Mouse (Mus musculus): ENCODE measurements at regions not wholly inside any gene's neighbourhood (a gene's known extent, or its start where the extent isn't known, plus 50 kb on each side); places are given as distances from the start of the nearest gene placed in this dataset.

DNA sequence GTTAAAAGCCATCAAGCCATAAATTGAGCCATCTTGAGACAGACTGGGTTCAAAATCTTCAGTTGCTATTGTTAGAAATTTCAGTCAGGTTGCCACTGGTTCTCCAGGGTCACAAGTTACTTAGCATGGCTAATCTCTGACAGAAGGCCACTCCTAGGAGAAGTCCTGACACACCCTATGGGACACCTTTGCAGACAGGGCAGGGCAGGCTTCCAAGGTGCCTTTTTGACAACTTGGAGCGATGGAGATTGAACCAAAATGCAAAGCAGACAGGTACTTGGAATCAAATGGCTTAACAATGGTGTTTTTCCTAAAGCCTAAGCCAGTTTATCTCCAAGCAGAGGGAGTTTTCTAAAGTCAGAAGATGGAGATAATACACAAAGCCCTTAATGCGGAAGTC lies 90.7 kb upstream of the Tbx3 start:
- no peak overlapping the region for H3K4me2 ChIP-seq (ENCODE audit: low read depth)
- no peaks in the 10 kb centered on the region for H3K36me3 ChIP-seq (ENCODE audit: insufficient read depth)
- H3K4me1 ChIP-seq (ENCODE audit: insufficient read depth): no peaks in the 10 kb centered on the region
- no peaks in the 10 kb centered on the region for H3K9me3 ChIP-seq (ENCODE audit: low read length)
- H3K27ac ChIP-seq (ENCODE audit: low read depth, low read length): no peak overlapping the region
- WGBS: 90% methylated on average over 2 of the region's 2 CpGs
- H3K4me3 ChIP-seq (ENCODE audit: low read depth, low read length): no peak overlapping the region
- ATAC-seq (no peak), DNase-seq (no peak)
- H3K27me3 ChIP-seq (ENCODE audit: insufficient read depth, low read length): no peaks in the 10 kb centered on the region
- TF ChIP-seq CTCF (IDR thresholded peaks at IDR 0.05; ENCODE audit: low read depth): no peak
- H3K9ac ChIP-seq: no peak overlapping the region

DNA sequence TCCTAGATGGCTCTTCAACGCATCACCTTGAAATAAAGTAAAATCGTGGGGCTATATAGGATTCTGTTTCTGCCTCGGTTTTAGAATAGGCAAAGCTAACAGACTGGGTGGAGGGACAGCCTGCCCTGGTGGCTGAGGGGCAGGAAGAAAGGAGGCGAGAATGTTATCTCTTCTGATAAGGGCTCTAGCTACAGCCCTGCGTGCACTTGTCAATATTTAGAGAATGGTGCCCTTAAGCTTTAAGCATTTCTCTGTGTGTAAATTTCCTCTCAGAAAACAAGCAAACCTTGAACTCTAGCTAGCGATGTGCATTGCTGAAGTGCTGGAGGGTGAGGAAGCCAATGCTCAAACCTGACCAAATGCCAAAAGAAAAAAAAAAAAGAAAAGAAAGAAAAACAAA lies 90.1 kb upstream of the Tbx3 start:
- no peak overlapping the region for H3K27ac ChIP-seq (ENCODE audit: low read depth, low read length)
- H3K4me3 ChIP-seq (ENCODE audit: low read depth, low read length): no peak overlapping the region
- H3K4me2 ChIP-seq (ENCODE audit: low read depth): no peak overlapping the region
- no peak for TF ChIP-seq CTCF (IDR thresholded peaks at IDR 0.05; ENCODE audit: low read depth)
- DNase-seq: no peak
- no peaks in the 10 kb centered on the region for H3K9me3 ChIP-seq (ENCODE audit: low read length)
- no peak overlapping the region for H3K9ac ChIP-seq
- WGBS: 84% methylated on average over 6 of the region's 6 CpGs
- no peaks in the 10 kb centered on the region for H3K4me1 ChIP-seq (ENCODE audit: insufficient read depth)
- no peaks in the 10 kb centered on the region for H3K36me3 ChIP-seq (ENCODE audit: insufficient read depth)
- no peaks in the 10 kb centered on the region for H3K27me3 ChIP-seq (ENCODE audit: insufficient read depth, low read length)
- no peak for ATAC-seq

DNA sequence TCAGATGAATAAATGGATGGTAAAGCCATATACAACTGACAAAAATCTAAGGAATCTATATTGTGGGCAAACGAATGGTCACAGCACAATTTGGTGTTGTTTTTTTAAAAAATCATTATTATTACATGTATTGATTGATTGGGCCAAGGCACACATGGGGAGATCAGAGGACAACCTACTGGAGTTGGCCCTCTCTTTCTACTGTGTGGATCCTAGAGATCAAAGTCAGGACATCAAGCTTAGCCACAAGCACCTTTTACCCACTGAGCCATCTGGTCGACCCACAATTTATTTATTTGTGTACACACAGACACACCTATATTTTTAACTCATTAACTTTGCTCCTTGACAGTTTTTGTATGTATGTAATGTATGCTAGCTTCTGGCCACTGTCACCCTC lies 89.7 kb upstream of the Tbx3 start:
- Histone ChIP-seq H3K27ac (ENCODE audit: low read depth, low read length) (no peak overlapping the region), H3K4me1 (ENCODE audit: insufficient read depth) (no peaks in the 10 kb centered on the region), H3K9me3 (ENCODE audit: low read length) (no peaks in the 10 kb centered on the region), H3K36me3 (ENCODE audit: insufficient read depth) (no peaks in the 10 kb centered on the region), H3K9ac (no peak overlapping the region), H3K4me3 (ENCODE audit: low read depth, low read length) (no peak overlapping the region), H3K4me2 (ENCODE audit: low read depth) (no peak overlapping the region), H3K27me3 (ENCODE audit: insufficient read depth, low read length) (no peaks in the 10 kb centered on the region)
- ATAC-seq (no peak), DNase-seq (no peak)
- 92% methylated on average over 2 of the region's 2 CpGs for WGBS
- no peak for TF ChIP-seq CTCF (IDR thresholded peaks at IDR 0.05; ENCODE audit: low read depth)

DNA sequence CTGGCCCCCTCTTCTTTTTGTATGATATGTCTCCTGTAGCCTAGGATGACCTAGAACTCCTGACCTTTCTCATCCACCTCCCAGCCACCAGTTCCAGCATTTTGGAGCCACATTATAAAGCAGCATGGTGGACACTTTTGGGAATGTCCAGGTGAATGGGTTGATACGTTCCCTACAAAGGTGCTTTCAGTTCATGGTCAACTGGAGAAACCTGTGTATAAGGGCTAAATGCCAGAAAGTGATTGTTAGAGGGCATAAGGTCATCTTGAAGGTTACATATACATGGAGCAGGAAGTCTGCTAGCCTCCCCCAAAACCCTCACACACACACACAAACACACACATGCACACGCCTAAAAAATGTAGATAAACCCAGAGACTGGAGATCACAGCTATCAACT lies 86.1 kb upstream of the Tbx3 start:
- 87% methylated on average over 2 of the region's 2 CpGs for WGBS
- ATAC-seq (no peak), DNase-seq (no peak)
- Histone ChIP-seq H3K4me3 (ENCODE audit: low read depth, low read length) (no peak overlapping the region), H3K27me3 (ENCODE audit: insufficient read depth, low read length) (no peaks in the 10 kb centered on the region), H3K9ac (no peak overlapping the region), H3K27ac (ENCODE audit: low read depth, low read length) (no peak overlapping the region), H3K4me2 (ENCODE audit: low read depth) (no peak overlapping the region), H3K4me1 (ENCODE audit: insufficient read depth) (no peaks in the 10 kb centered on the region), H3K9me3 (ENCODE audit: low read length) (no peaks in the 10 kb centered on the region), H3K36me3 (ENCODE audit: insufficient read depth) (no peaks in the 10 kb centered on the region)
- TF ChIP-seq CTCF (IDR thresholded peaks at IDR 0.05; ENCODE audit: low read depth): no peak

DNA sequence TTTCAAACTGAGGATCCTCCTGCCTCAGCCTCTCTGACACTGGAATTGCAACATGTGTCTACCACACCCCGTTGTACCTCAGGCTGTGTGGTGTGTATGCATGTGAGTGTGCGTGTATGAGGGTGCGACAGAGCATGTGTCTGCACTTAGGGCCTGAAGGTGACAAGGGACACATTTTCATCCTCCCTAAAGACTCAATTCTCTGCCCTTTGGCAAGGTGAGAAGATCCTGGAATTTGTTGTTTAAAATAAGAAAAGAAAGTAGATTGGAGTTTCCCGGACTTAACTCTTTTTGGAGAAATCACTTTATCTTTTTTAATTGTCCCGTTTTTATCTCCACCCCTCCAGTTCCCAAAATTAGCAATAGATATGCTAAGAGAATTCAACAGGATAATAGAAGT lies 85.6 kb upstream of the Tbx3 start:
- no peak for DNase-seq
- no peak for TF ChIP-seq CTCF (IDR thresholded peaks at IDR 0.05; ENCODE audit: low read depth)
- no peaks in the 10 kb centered on the region for H3K36me3 ChIP-seq (ENCODE audit: insufficient read depth)
- no peaks in the 10 kb centered on the region for H3K4me1 ChIP-seq (ENCODE audit: insufficient read depth)
- ATAC-seq: no peak
- 94% methylated on average over 5 of the region's 5 CpGs for WGBS
- no peak overlapping the region for H3K4me3 ChIP-seq (ENCODE audit: low read depth, low read length)
- no peak overlapping the region for H3K9ac ChIP-seq
- H3K9me3 ChIP-seq (ENCODE audit: low read length): no peaks in the 10 kb centered on the region
- no peaks in the 10 kb centered on the region for H3K27me3 ChIP-seq (ENCODE audit: insufficient read depth, low read length)
- H3K27ac ChIP-seq (ENCODE audit: low read depth, low read length): no peak overlapping the region
- no peak overlapping the region for H3K4me2 ChIP-seq (ENCODE audit: low read depth)

DNA sequence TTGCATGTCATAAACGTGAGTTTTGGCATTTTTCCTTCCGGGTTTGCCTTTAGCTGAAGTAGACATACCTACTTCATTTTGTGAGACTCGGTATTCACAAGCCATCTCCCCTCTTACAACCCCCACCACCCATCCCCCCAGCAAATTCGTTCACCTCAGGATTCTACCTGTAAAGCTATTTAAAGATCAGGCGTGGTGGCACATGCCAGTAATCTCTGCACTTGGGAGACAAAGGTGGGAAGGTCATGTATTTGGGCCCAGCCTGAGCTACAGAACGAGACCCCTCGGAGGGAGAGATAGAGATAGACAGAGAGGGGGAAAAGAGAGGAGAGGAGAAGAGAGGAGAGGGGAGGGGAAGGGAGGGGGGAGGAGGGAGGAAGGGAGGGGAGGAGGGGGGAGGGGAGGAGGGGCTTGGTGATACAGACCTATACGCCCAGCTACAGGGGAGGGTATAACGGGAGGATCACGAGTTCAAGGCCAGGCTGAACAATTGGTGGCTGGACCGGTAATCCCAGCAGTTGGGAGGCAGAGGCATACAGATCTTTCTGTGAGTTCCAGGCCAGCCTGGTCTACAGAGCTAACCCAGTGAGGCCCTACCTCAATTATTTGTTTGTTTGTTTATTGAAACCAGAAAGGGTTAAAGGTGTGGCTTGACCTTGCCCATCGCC lies 83.9 kb upstream of the Tbx3 start:
- no peaks in the 10 kb centered on the region for H3K27me3 ChIP-seq (ENCODE audit: insufficient read depth, low read length)
- 86% methylated on average over 12 of the region's 12 CpGs for WGBS
- H3K9me3 ChIP-seq (ENCODE audit: low read length): no peaks in the 10 kb centered on the region
- no peaks in the 10 kb centered on the region for H3K36me3 ChIP-seq (ENCODE audit: insufficient read depth)
- no peak overlapping the region for H3K27ac ChIP-seq (ENCODE audit: low read depth, low read length)
- no peak overlapping the region for H3K4me2 ChIP-seq (ENCODE audit: low read depth)
- H3K4me3 ChIP-seq (ENCODE audit: low read depth, low read length): no peak overlapping the region
- no peaks in the 10 kb centered on the region for H3K4me1 ChIP-seq (ENCODE audit: insufficient read depth)
- no peak for ATAC-seq
- TF ChIP-seq CTCF (IDR thresholded peaks at IDR 0.05; ENCODE audit: low read depth): no peak
- H3K9ac ChIP-seq: no peak overlapping the region
- no peak for DNase-seq

DNA sequence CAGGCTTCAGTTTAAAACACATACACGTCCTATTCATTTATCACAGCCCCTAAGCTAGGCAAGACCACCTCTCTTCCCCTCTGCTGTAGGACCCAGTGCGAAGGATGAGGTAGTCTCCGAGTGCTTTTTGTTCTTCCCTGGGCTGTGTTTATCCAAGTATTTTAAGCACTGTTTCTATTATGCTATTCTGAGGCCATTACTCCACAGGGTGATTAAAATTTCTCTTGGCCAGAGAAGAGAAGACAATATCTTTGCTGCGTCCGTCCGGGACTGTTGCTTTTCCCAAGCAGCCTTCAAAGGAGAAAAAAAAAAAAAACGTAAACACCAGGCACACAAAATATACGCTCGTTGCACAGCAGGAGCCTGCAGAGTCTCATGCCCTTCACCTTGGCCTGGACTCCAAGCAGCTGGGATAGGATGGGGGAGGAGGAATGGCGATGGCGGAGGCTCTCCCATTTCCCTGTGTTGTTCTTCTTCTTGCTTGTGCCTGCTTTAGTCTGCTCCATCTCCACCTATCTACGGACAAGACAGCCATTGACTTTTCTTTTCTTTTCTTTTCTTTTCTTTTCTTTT lies 83.1 kb upstream of the Tbx3 start:
- no peak for ATAC-seq
- WGBS: 37% methylated on average over 12 of the region's 12 CpGs
- H3K9ac ChIP-seq: no peak overlapping the region
- no peaks in the 10 kb centered on the region for H3K27me3 ChIP-seq (ENCODE audit: insufficient read depth, low read length)
- no peak for DNase-seq
- TF ChIP-seq CTCF (IDR thresholded peaks at IDR 0.05; ENCODE audit: low read depth): no peak
- H3K27ac ChIP-seq (ENCODE audit: low read depth, low read length): no peak overlapping the region
- H3K36me3 ChIP-seq (ENCODE audit: insufficient read depth): no peaks in the 10 kb centered on the region
- H3K4me2 ChIP-seq (ENCODE audit: low read depth): no peak overlapping the region
- no peaks in the 10 kb centered on the region for H3K9me3 ChIP-seq (ENCODE audit: low read length)
- H3K4me1 ChIP-seq (ENCODE audit: insufficient read depth): no peaks in the 10 kb centered on the region
- no peak overlapping the region for H3K4me3 ChIP-seq (ENCODE audit: low read depth, low read length)
